In genomic region chr11:59801881-59802280, GRCm38 (mm10) we compare ENCODE assay signal across 14 mouse cellular contexts. TPM values are rescaled to one million over a fixed set of nuclear protein-coding genes. Genes with fewer than 3 reads are reported as not detected.
"Had no signal": no experiment of that assay in that cellular context is flagged by ENCODE, and none has a peak within 500 bp of the region (broad histone marks: within the 10 kb centered on the region; RNA-seq: fewer than 3 reads in every experiment).

No protein-coding gene starts in this region.

- DNase-seq: lung, adult 18-20 months; lung, embryonic 14.5 days; lung, postnatal 10 days; lung, postnatal 4 days; midbrain, embryonic 14.5 days; retina, postnatal 1 day; right cerebral cortex, adult 18-20 months; right cerebral cortex, postnatal 25 days; right cerebral cortex, postnatal 4 days; spleen, adult 18-20 months; thymus, adult 18-20 months; thymus, postnatal 14 days; thymus, postnatal 36 days had no signal

RNA-seq across cellular contexts. Expression of gene Pld6, which starts 14.4 kb away (rescaled TPM):
- total RNA-seq: megakaryocyte, adult 5-6 weeks had no signal
